Mouse (Mus musculus) ES-E14 (cell line): ENCODE results near the gene Lrrc1. TPM values are rescaled to one million over a fixed set of nuclear protein-coding genes. Genes with fewer than 3 reads are reported as not detected.

Source experiments
- DNase-seq: peaks from one replicate; pipeline ENCODE4 v3.0.0-alpha.2; 2013; ENCODE audit warnings: low read depth, low spot score
- H3K27ac ChIP-seq: 2 replicates; pipeline ENCODE4 v1.5.1; 2012; ENCODE audit warnings: low read depth, mild to moderate bottlenecking, low read length, moderate library complexity, mixed read lengths; ENCODE audit not compliant: poor library complexity, insufficient read depth, severe bottlenecking
- H3K36me3 ChIP-seq: 2 replicates; pipeline ENCODE4 v1.6.1; 2012; ENCODE audit warnings: mild to moderate bottlenecking, low read length, moderate library complexity, mixed read lengths; ENCODE audit not compliant: control insufficient read depth, poor library complexity, insufficient read depth, severe bottlenecking
- H3K4me1 ChIP-seq, 2 experiments: fragments of 150-350 bp in 1 of 2; sonication (generic) in 1 of 2; 2 replicates each; pipeline ENCODE4 v1.6.1; 2012; ENCODE audit warnings: low read length in 2 of 2, mild to moderate bottlenecking in 1 of 2, mixed read lengths in 1 of 2; ENCODE audit not compliant: control insufficient read depth in 2 of 2, insufficient read depth in 2 of 2, poor library complexity in 1 of 2
- H3K4me3 ChIP-seq, 2 experiments: fragments of 150-350 bp in 1 of 2; sonication (generic) in 1 of 2; 2 replicates each; pipeline ENCODE4 v1.5.1; 2012; ENCODE audit warnings: low read length in 2 of 2, low read depth in 1 of 2, mild to moderate bottlenecking in 1 of 2, mixed read lengths in 1 of 2; ENCODE audit not compliant: insufficient read depth in 1 of 2, poor library complexity in 1 of 2, severe bottlenecking in 1 of 2
- H3K9ac ChIP-seq: 2 replicates; pipeline ENCODE4 v1.6.1; 2012; ENCODE audit warnings: low read depth, mild to moderate bottlenecking, low read length, mixed read lengths; ENCODE audit not compliant: poor library complexity, insufficient read depth, severe bottlenecking
- H3K9me3 ChIP-seq: fragments of 150-350 bp; sonication (generic); 2 replicates; pipeline ENCODE4 v1.6.1; 2012; ENCODE audit warnings: low read depth, mild to moderate bottlenecking, low read length; ENCODE audit not compliant: control insufficient read depth, insufficient read depth
- CHD2 ChIP-seq: IDR thresholded peaks from 2 replicates; pipeline ENCODE4 v1.6.1; 2014; ENCODE audit warnings: mild to moderate bottlenecking, low read depth, low read length, inconsistent platforms
- HCFC1 ChIP-seq: IDR thresholded peaks from 2 replicates; pipeline ENCODE4 v1.6.1; 2012; ENCODE audit warnings: low read length, inconsistent platforms, borderline replicate concordance; ENCODE audit not compliant: insufficient read depth
- MAFK ChIP-seq: IDR thresholded peaks from 2 replicates; pipeline ENCODE4 v1.6.1; 2014; ENCODE audit warnings: mild to moderate bottlenecking, low read depth, low read length, inconsistent platforms; ENCODE audit not compliant: insufficient read depth
- ZC3H11A ChIP-seq: IDR thresholded peaks from 2 replicates; pipeline ENCODE4 v1.6.1; 2012; ENCODE audit warnings: low read depth, mild to moderate bottlenecking, inconsistent platforms, low read length, borderline replicate concordance
- ZNF384 ChIP-seq: IDR thresholded peaks from 2 replicates; pipeline ENCODE4 v1.6.1; 2012; ENCODE audit warnings: low read depth, low read length, inconsistent platforms
- in situ Hi-C, 2 experiments: fragments of 600-800 bp; cut with MboI; formaldehyde crosslinking; loops; one replicate each; pipeline ENCODE4 v1.15.1; 2025; ENCODE audit warnings: low sequenced_read_pairs in 2 of 2, inconsistent platforms in 1 of 2; ENCODE audit not compliant: unreplicated experiment in 2 of 2
- total RNA-seq: library from RNA; depleted of rRNA; stranded (reverse); fragments of 300-350 nt; gene quantifications from 2 replicates; pipeline ENCODE4 v1.2.3, GENCODE M21; 2012

Lrrc1 gene
- total RNA-seq, 1 experiment = 7.7 TPM

GRCm38 (mm10) chr9:77561827-77562226 is 17.2 kb upstream of the Lrrc1 start:
- Histone ChIP-seq H3K4me1 (no peaks in the 10 kb centered on the region), H3K36me3 (no peaks in the 10 kb centered on the region), H3K9me3 (no peaks in the 10 kb centered on the region; the same call in 1 of the 2 replicates), H3K4me3 (no peak overlapping the region), H3K9ac (no peak overlapping the region), H3K27ac (no peak overlapping the region)
- in situ Hi-C loops = no loop called here
- TF ChIP-seq CHD2 = no peak
- TF ChIP-seq HCFC1 = no peak
- no peak for TF ChIP-seq ZNF384
- no peak for TF ChIP-seq ZC3H11A
- TF ChIP-seq MAFK = no peak
- no peak for DNase-seq

- H3K9ac ChIP-seq = no peak overlapping the region
- no peaks in the 10 kb centered on the region for H3K4me1 ChIP-seq
- H3K27ac ChIP-seq = no peak overlapping the region
- no peak for DNase-seq
- H3K9me3 ChIP-seq = no peaks in the 10 kb centered on the region
- in situ Hi-C loops = no loop called here
- no peaks in the 10 kb centered on the region for H3K36me3 ChIP-seq
- TF ChIP-seq CHD2 = no peak
- H3K4me3 ChIP-seq = no peak overlapping the region
These were observed 13.3 kb upstream of the Lrrc1 start for GRCm38 (mm10) chr9:77557963-77558362.

GRCm38 (mm10) chr9:77557181-77557580 is 12.5 kb upstream of the Lrrc1 start:
- no peak for TF ChIP-seq ZNF384
- no peak for TF ChIP-seq HCFC1
- TF ChIP-seq ZC3H11A = no peak
- TF ChIP-seq CHD2 = no peak
- H3K36me3 ChIP-seq = no peaks in the 10 kb centered on the region
- no peaks in the 10 kb centered on the region for H3K4me1 ChIP-seq

GRCm38 (mm10) chr9:77556435-77556834 is 11.8 kb upstream of the Lrrc1 start:
- no peak overlapping the region for H3K27ac ChIP-seq
- TF ChIP-seq ZC3H11A (no peak), ZNF384 (no peak), CHD2 (no peak), MAFK (no peak), HCFC1 (no peak)
- H3K4me1 ChIP-seq = no peaks in the 10 kb centered on the region
- in situ Hi-C loops = no loop called here
- H3K9ac ChIP-seq = no peak overlapping the region
- H3K36me3 ChIP-seq = no peaks in the 10 kb centered on the region
- H3K9me3 ChIP-seq = no peaks in the 10 kb centered on the region
- no peak for DNase-seq
- H3K4me3 ChIP-seq = no peak overlapping the region

More at GRCm38 (mm10) chr9:77557181-77557580, 12.5 kb upstream of the Lrrc1 start:
- Histone ChIP-seq H3K9me3 (no peaks in the 10 kb centered on the region), H3K4me3 (no peak overlapping the region), H3K9ac (no peak overlapping the region), H3K27ac (no peak overlapping the region)
- in situ Hi-C loops = no loop called here
- no peak for DNase-seq

GRCm38 (mm10) chr9:77553465-77553864 is 8.8 kb upstream of the Lrrc1 start:
- no peaks in the 10 kb centered on the region for H3K9me3 ChIP-seq
- H3K27ac ChIP-seq = no peak overlapping the region
- DNase-seq = no peak
- no peaks in the 10 kb centered on the region for H3K36me3 ChIP-seq
- no peak overlapping the region for H3K9ac ChIP-seq
- in situ Hi-C loops = no loop called here
- TF ChIP-seq MAFK (no peak), CHD2 (no peak), ZNF384 (no peak), ZC3H11A (no peak), HCFC1 (no peak)
- H3K4me1 ChIP-seq = no peaks in the 10 kb centered on the region
- H3K4me3 ChIP-seq = no peak overlapping the region
